Mouse (Mus musculus): ENCODE measurements around the gene Gstp1. TPM values are rescaled to one million over a fixed set of nuclear protein-coding genes. Genes with fewer than 3 reads are reported as not detected.
"Not testable (repeated sequence)": the region's sequence is repeated elsewhere in the genome, so short reads cannot be mapped to it uniquely, and the experiment has no call there.

The Gstp1 gene
- polyA plus RNA-seq, 1 experiment from 2014 or later = 518 TPM

GRCm38 (mm10) chr19:4047859-4048258 lies 10.1 kb upstream of the Gstp1 start:
- no peak overlapping the region for H3K4me2 ChIP-seq (replicated peaks; ENCODE audit: low read depth, low read length)
- H3K27me3 ChIP-seq (ENCODE audit: control insufficient read depth, insufficient read depth, low read length) = no peaks in the 10 kb centered on the region
- no peak overlapping the region for H3K4me3 ChIP-seq (ENCODE audit: low read length)
- H3K36me3 ChIP-seq (ENCODE audit: control insufficient read depth, insufficient read depth, low read length) = no peaks in the 10 kb centered on the region
- ATAC-seq (ENCODE audit: low FRiP score, low TSS enrichment) = no peak
- H3K9me3 ChIP-seq (ENCODE audit: control insufficient read depth, low read length) = no peaks in the 10 kb centered on the region
- H3K27ac ChIP-seq (ENCODE audit: low read depth, low read length) = no peak overlapping the region
- no peak overlapping the region for H3K9ac ChIP-seq (ENCODE audit: low read depth, low read length)
- 16% methylated on average over 4 of the region's 4 CpGs for WGBS
- no peaks in the 10 kb centered on the region for H3K4me1 ChIP-seq (ENCODE audit: control insufficient read depth, insufficient read depth, low read length)

- Histone ChIP-seq H3K36me3 (ENCODE audit: control insufficient read depth, insufficient read depth, low read length) (no peaks in the 10 kb centered on the region), H3K9ac (ENCODE audit: low read depth, low read length) (no peak overlapping the region), H3K4me1 (ENCODE audit: control insufficient read depth, insufficient read depth, low read length) (no peaks in the 10 kb centered on the region), H3K27ac (ENCODE audit: low read depth, low read length) (no peak overlapping the region), H3K4me2 (replicated peaks; ENCODE audit: low read depth, low read length) (no peak overlapping the region), H3K9me3 (ENCODE audit: control insufficient read depth, low read length) (no peaks in the 10 kb centered on the region), H3K4me3 (ENCODE audit: low read length) (no peak overlapping the region), H3K27me3 (ENCODE audit: control insufficient read depth, insufficient read depth, low read length) (no peaks in the 10 kb centered on the region)
- ATAC-seq (ENCODE audit: low FRiP score, low TSS enrichment) = no peak
- WGBS = 89% methylated on average over 8 of the region's 8 CpGs
Observed at GRCm38 (mm10) chr19:4046866-4047254, 9.1 kb upstream of the Gstp1 start.

GRCm38 (mm10) chr19:4045966-4046865 lies 8.4 kb upstream of the Gstp1 start, which contains the start of gene Gstp2:
Gene Gstp2, minus strand, starts transcription at chr19:4046023.
- H3K4me1 ChIP-seq (ENCODE audit: control insufficient read depth, insufficient read depth, low read length) = no peaks in the 10 kb centered on the region
- no peak for ATAC-seq (ENCODE audit: low FRiP score, low TSS enrichment)
- H3K9me3 ChIP-seq (ENCODE audit: control insufficient read depth, low read length) = no peaks in the 10 kb centered on the region
- H3K27me3 ChIP-seq (ENCODE audit: control insufficient read depth, insufficient read depth, low read length) = no peaks in the 10 kb centered on the region
- H3K9ac ChIP-seq (ENCODE audit: low read depth, low read length) = no peak within 1 kb of the TSS
- WGBS = 58% methylated on average over 16 of the region's 16 CpGs
- H3K27ac ChIP-seq (ENCODE audit: low read depth, low read length) = no peak within 1 kb of the TSS
- no peak within 1 kb of the TSS for H3K4me3 ChIP-seq (ENCODE audit: low read length)
- no peaks in the 10 kb centered on the region for H3K36me3 ChIP-seq (ENCODE audit: control insufficient read depth, insufficient read depth, low read length)
- H3K4me2 ChIP-seq (replicated peaks; ENCODE audit: low read depth, low read length) = no peak within 1 kb of the TSS

GRCm38 (mm10) chr19:4044109-4044508 lies 6.3 kb upstream of the Gstp1 start:
- WGBS = 91% methylated on average over 5 of the region's 5 CpGs
- ATAC-seq (ENCODE audit: low FRiP score, low TSS enrichment); H3K4me1 ChIP-seq (ENCODE audit: control insufficient read depth, insufficient read depth, low read length); H3K4me2 ChIP-seq (replicated peaks; ENCODE audit: low read depth, low read length); H3K4me3 ChIP-seq (ENCODE audit: low read length); H3K9me3 ChIP-seq (ENCODE audit: control insufficient read depth, low read length); H3K9ac ChIP-seq (ENCODE audit: low read depth, low read length); H3K36me3 ChIP-seq (ENCODE audit: control insufficient read depth, insufficient read depth, low read length); H3K27me3 ChIP-seq (ENCODE audit: control insufficient read depth, insufficient read depth, low read length); H3K27ac ChIP-seq (ENCODE audit: low read depth, low read length): not testable (repeated sequence)

- ATAC-seq (ENCODE audit: low FRiP score, low TSS enrichment) = no peak
- H3K27ac ChIP-seq (ENCODE audit: low read depth, low read length) = no peak overlapping the region
- H3K4me2 ChIP-seq (replicated peaks; ENCODE audit: low read depth, low read length) = no peak overlapping the region
- 69% methylated on average over 14 of the region's 14 CpGs for WGBS
- no peak overlapping the region for H3K9ac ChIP-seq (ENCODE audit: low read depth, low read length)
- no peak overlapping the region for H3K4me3 ChIP-seq (ENCODE audit: low read length)
- H3K4me1 ChIP-seq (ENCODE audit: control insufficient read depth, insufficient read depth, low read length) = peaks cover 5% of the 10 kb centered on the region; the same call in 1 of the 2 replicates
- H3K9me3 ChIP-seq (ENCODE audit: control insufficient read depth, low read length) = no peaks in the 10 kb centered on the region
- no peaks in the 10 kb centered on the region for H3K36me3 ChIP-seq (ENCODE audit: control insufficient read depth, insufficient read depth, low read length)
- H3K27me3 ChIP-seq (ENCODE audit: control insufficient read depth, insufficient read depth, low read length) = no peaks in the 10 kb centered on the region
Observed at GRCm38 (mm10) chr19:4042124-4042523, 4.3 kb upstream of the Gstp1 start.

GRCm38 (mm10) chr19:4041500-4041899 lies 3.7 kb upstream of the Gstp1 start:
- H3K27me3 ChIP-seq (ENCODE audit: control insufficient read depth, insufficient read depth, low read length); H3K36me3 ChIP-seq (ENCODE audit: control insufficient read depth, insufficient read depth, low read length); ATAC-seq (ENCODE audit: low FRiP score, low TSS enrichment); H3K27ac ChIP-seq (ENCODE audit: low read depth, low read length); H3K9me3 ChIP-seq (ENCODE audit: control insufficient read depth, low read length); H3K4me3 ChIP-seq (ENCODE audit: low read length); H3K4me1 ChIP-seq (ENCODE audit: control insufficient read depth, insufficient read depth, low read length); H3K4me2 ChIP-seq (replicated peaks; ENCODE audit: low read depth, low read length); H3K9ac ChIP-seq (ENCODE audit: low read depth, low read length): not testable (repeated sequence)
- 85% methylated on average over 3 of the region's 4 CpGs for WGBS

- not testable (repeated sequence) for H3K27ac ChIP-seq (ENCODE audit: low read depth, low read length); H3K4me2 ChIP-seq (replicated peaks; ENCODE audit: low read depth, low read length); H3K4me3 ChIP-seq (ENCODE audit: low read length); H3K27me3 ChIP-seq (ENCODE audit: control insufficient read depth, insufficient read depth, low read length); H3K9ac ChIP-seq (ENCODE audit: low read depth, low read length); H3K36me3 ChIP-seq (ENCODE audit: control insufficient read depth, insufficient read depth, low read length); ATAC-seq (ENCODE audit: low FRiP score, low TSS enrichment); H3K9me3 ChIP-seq (ENCODE audit: control insufficient read depth, low read length)
- peaks cover 14% of the 10 kb centered on the region for H3K4me1 ChIP-seq (ENCODE audit: control insufficient read depth, insufficient read depth, low read length)
- WGBS = 80% methylated on average over 5 of the region's 5 CpGs
Observed at GRCm38 (mm10) chr19:4040941-4041340, 3.2 kb upstream of the Gstp1 start.

- H3K36me3 ChIP-seq (ENCODE audit: control insufficient read depth, insufficient read depth, low read length); H3K27me3 ChIP-seq (ENCODE audit: control insufficient read depth, insufficient read depth, low read length); H3K9me3 ChIP-seq (ENCODE audit: control insufficient read depth, low read length): not testable (repeated sequence)
- Histone ChIP-seq H3K27ac (ENCODE audit: low read depth, low read length) (peak overlapping the region; percentile 73; the same call in 1 of the 2 replicates), H3K4me1 (ENCODE audit: control insufficient read depth, insufficient read depth, low read length) (peaks cover 14% of the 10 kb centered on the region), H3K9ac (ENCODE audit: low read depth, low read length) (peak overlapping the region; percentile 74), H3K4me2 (replicated peaks; ENCODE audit: low read depth, low read length) (peak overlapping the region; percentile 70), H3K4me3 (ENCODE audit: low read length) (peak overlapping the region; percentile 56)
- peak; percentile 7; the same call in 1 of the 2 replicates for ATAC-seq (ENCODE audit: low FRiP score, low TSS enrichment)
- WGBS = 20% methylated on average over 7 of the region's 8 CpGs
Observed at GRCm38 (mm10) chr19:4037154-4037787, 514 bp downstream of the Gstp1 start.
